Mouse (Mus musculus) cerebellum, adult 9-11 months (tissue): ENCODE measurements around the gene Dguok.

Experiments used
- DNase-seq: peaks from one replicate; pipeline ENCODE4 v3.0.0; 2022

Dguok gene

DNA sequence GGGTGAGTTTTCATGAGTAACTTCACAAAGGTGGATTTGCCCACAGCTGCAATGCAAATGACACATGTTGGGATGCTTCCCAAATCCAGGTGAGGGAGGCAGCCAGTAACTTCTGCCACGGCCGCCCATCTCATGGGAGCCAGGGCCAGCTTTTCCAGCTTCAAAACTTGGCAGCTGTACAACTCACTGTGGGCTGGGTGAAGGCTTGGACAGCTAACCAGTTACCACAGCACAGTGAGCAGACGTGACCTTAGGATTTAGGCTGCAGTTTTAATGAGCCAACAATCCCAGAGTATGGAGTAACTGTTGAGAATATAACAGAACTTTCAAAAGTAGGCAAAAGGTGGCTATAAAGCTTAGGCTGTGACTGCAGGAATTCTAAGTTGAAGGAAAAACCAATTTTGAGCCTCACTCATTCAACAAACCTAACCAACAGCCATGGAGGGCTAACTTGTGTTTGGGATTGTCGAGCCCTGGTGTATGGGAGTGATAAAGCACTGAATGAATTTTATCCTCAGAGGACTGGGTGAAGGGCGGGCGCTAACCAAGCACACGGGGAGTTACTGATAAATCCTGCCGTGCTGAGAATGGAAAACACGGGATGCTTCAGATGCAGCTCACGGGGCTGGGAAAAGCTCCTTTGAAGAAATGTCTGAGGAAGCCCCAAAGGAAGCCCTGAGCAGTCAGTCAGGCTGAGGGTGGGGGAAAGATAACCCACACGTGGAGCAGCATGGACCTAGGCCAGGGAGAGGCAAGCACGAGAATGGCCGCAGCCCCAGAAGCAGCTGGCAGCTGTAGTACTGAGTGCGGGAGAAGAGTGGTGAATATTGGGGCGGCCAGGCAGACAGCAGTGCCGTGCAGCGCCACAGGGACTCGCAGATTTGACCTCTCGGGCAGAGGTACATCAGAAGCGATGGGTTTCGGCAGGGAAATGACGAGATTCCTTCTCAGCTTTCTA lies 9.7 kb downstream of the Dguok start:
- DNase-seq: peak; percentile 34

GRCm38 (mm10) chr6:83496009-83496752 lies 10.6 kb downstream of the Dguok start:
- peak; percentile 68 for DNase-seq

- DNase-seq: no peak
These were observed 16.1 kb downstream of the Dguok start for GRCm38 (mm10) chr6:83490622-83491021.

DNA sequence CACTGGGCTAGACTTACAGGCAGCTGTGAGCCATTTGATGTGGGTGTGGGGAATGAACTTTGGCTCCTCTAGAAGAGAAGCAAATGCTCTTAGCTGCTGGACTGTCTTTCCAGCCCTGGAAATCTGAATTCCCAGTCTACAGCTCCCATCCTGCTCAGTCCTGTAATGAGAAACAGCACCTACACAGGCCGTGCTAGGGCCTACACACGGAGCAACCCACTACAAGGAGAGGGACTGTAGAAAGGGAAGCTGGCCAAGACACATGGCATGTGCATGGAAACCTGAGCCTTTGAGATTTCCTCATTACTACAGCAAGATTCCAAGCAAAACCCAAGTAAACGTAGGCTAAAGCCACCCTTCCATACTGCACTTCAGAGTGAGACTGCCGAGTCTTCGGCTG lies 18.6 kb downstream of the Dguok start:
- DNase-seq: no peak

DNA sequence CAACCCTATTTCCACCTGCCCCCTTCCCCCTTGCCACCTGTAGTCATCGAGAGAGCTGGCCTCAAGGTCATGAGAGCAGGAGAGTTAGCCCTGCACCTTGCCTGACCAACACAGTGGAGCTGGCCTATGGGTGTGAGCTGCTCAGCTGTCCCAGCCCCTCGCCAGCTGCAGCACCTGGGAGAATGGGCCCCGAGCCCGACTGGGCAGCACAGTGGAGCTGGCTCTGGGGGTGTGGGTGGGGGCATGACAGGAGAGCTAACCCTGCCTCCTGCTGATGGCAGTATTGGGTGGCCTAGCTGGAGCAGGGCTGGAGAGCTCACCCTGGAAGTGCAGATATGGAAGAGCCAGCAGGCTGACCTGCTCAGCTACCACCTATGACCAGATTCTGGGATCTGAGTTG lies 19.5 kb downstream of the Dguok start:
- no peak for DNase-seq

DNA sequence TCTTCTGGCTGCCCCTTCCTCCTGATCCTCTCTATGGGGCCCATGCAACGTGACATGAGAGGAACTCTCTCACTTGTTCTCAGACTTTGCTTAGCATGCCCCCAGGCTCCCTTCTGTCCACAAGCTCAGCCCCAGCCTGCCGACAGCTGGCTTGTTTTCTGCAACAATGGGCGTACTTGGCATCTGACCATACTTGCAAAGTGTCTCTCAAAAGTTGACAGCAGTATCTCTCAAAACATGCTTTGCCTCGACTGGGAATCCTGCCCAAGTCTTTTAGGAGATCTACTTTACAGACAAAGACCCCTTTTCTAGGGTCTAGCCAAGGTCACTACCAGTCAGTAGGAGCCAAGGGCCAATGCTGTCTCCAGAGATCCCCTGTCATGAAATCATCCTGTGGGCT lies 20.9 kb downstream of the Dguok start:
- no peak for DNase-seq

- DNase-seq: no peak
These were observed 23.0 kb downstream of the Dguok start for GRCm38 (mm10) chr6:83483776-83484175.

DNA sequence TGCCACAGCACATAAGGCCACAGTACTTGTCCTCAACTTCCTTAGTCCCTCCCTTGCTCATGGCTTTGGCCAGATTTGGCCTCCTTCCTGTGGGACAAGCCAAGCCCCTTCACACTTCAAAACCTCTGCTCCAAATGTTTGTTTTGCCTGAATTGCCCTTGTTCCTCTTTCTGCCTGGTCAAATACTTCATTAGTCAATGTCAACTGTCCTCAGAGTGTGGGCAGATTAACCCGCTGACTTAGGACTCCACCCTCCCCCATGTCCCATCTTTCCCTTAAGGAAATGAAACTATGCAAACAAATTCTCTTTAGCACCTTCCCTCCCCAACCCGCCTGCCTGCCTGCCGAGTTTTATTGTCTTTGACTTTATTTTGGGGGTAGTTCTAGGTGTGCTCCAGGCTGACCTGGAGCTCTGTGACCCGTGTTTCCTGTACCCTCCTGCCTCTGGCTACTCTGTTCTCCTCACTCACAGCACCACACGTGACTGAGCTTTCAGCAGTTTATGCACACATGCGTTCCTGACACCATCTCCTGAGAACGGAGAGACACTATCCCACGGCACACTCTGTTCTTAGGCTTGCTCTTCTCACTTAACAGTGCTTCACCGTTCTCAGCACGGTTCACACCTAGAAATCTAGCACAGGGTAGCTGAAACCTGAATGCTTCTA lies 24.2 kb downstream of the Dguok start:
- DNase-seq: no peak

GRCm38 (mm10) chr6:83480019-83480655 lies 26.6 kb downstream of the Dguok start:
- DNase-seq: no peak

DNA sequence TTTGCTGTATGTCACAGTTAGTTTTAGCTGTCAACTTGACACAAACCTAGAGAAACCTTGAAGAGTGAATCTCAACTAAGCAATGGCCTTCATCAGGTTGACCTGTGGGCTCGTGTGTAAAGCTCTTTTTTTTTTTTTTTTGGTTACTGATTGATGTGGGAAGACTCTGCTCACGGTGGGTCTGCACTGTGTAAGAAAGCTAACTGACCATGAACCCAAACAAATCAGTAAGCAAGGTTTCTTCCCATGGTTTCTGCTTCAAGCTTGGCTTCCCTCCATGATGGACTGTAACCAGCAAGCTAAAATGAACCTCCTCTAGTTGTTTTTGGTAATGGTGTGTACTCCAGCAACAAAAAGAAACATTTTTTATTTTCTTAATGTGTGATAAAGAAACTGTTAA lies 27.6 kb downstream of the Dguok start:
- DNase-seq: no peak

GRCm38 (mm10) chr6:83478628-83479027 lies 28.1 kb downstream of the Dguok start:
- no peak for DNase-seq

GRCm38 (mm10) chr6:83478217-83478616 lies 28.6 kb downstream of the Dguok start:
- DNase-seq: no peak

DNA sequence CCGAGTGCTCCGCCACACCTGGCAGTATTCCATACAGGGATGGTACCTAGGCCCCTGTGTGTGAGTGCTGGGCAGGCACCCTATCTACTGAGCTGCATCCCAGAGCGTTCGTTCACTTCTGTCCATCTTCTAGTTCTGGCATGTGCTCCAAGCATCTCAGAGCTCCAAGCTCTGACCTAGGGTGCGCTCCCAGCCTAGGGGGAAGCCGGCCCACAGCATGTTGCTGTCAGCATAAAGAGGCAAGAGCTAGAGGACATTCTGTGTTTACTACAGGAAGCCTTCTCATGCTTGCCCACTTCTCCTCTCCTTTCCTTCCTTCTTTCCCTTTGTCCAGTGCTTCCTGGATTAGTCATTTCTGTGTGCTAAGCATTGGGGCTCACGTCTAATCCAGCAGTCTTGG lies 31.3 kb downstream of the Dguok start:
- no peak for DNase-seq

- DNase-seq: peak; percentile 77
These were observed 33.5 kb downstream of the Dguok start for GRCm38 (mm10) chr6:83473240-83473639.

DNA sequence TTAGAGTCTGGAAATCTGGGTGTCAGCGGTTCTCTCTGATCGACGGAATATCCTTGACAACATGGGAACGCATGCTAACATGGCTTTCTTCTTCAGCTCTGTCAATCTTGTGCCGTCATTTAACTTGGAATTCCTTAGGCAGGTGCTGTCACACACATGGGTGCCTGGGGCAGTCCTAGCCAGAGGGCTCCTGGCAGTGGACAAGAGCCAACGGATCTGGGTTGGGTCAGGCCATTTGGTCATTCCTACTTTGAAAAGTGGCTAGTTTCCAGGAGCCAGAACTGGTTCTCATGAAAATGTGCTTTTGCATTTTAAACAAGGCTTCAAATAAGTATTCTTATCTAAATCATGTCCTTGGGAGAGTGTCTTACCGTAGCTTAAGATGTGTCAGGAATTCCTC lies 35.0 kb downstream of the Dguok start:
- no peak for DNase-seq

- DNase-seq: no peak
These were observed 42.8 kb downstream of the Dguok start for GRCm38 (mm10) chr6:83464011-83464410.

DNA sequence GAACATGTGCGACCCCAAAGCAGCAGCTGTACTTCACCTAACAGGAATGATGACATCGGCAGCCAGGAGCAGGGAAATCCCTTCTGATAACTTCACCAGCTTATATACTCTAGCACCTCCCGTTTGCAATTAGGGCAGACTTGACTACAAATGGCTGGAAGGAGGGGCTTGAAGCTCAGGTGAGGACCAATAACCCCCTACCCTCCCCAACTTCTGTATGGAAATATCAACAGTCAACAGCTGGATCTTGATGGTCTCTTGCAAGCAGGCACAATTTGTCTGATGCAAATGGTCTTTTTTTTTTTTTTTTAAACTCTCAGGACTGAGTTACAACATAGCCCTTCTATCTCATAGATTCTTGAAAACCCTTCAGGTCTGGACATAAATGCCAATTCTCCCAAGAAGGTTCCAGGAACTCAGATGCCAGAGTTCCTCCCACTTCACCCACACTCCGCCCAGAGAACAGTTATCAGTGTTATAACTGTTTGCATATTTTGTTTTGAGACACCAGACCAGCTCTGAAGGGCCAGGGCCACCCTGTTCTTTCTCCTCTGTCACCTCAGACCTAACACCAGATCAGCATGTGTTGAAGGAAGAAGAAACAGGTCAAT lies 47.6 kb downstream of the Dguok start, which contains the start of gene Tet3:
Gene Tet3, minus strand, starts transcription at position 51 of the 611 bp plus-strand sequence.
- no peak for DNase-seq

DNA sequence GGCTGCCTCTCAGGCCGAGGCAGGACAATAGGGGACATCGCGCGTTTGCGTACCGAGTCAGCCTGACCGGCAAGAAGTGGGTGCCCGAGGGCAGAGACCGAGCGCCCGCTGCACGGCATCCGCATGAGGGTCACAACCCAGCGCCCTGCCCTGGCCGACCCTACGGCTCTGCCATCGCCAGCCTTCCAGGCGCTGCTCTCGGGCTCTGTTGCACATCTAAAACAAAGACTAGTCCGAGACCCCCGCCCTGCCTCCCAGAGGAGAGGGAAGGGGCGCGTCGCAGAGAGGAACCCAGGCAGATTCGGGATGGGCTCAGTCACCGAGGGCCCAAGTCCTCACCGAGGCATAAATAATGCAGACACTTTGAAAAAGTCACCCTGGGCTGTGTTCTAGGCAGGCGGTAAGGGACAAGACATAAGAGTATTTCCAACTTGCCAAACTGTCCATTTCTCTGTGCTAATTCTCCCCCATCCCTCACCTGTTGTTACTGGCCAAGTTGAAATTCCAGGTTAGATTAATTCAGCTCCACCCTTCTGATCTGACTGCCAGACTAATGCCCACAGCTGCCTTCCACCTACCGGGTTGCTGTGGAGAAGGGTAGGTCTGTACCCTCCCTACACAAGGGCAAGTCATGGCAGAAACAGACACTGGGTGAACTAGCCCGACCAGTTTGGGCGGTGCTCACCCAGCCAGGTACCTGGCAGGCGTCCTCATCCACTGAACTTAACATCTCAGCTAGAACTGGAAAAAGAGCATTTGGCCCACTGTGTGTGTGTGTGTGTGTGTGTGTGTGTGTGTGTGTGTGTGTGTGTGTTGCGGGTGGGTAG lies 49.6 kb downstream of the Dguok start:
- DNase-seq: no peak

DNA sequence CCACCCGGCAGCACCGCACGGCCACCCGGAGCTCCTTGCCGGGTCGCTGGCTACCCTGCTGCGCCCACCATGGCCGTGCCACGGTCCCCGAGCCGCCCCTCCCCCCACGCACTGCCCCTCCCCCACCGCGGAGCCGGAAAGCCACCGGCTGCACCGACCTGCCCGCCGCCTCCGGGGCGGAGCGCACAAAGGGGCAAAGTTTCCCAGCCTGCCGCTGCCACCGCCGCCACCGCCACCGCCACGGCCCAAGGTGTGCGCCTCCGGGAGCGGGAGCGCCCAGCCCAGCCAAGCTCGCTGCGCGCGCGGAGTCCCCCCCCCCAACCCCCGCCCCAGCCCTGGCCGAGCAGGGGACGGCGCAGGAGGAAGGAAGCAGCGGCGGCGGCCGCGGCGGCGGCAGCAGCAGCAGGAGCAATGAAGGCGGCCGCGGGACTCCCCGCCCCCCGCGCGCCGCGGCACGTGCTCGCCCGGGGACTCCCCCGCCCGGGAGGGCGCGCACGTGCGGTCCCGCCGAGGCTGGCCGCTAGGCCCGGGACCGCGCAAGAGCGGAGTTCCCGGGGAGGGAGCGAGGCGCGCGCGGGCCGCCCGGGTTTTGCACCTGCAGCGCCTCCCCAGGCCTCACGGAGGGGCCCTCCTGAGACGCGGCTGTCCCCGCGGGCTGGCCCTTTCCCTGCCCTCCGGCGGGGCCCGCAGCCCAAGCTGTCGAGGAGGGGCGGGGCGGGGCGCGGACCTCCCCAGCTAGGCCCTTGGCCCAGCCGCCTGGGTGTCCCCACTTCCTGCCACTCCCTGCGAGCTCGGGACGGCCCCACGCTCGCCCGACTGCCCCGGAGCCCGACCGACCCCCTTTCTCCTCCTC lies 50.4 kb downstream of the Dguok start:
- peak; percentile 66 for DNase-seq

- DNase-seq: peak; percentile 52
These were observed 51.2 kb downstream of the Dguok start for GRCm38 (mm10) chr6:83455328-83456130.
